Mouse (Mus musculus) layer of hippocampus, adult 9-11 months (tissue): ENCODE measurements around the gene Capn2.

Experiments
- DNase-seq: peaks from one replicate; pipeline ENCODE4 v3.0.0; 2022

The Capn2 gene

DNA sequence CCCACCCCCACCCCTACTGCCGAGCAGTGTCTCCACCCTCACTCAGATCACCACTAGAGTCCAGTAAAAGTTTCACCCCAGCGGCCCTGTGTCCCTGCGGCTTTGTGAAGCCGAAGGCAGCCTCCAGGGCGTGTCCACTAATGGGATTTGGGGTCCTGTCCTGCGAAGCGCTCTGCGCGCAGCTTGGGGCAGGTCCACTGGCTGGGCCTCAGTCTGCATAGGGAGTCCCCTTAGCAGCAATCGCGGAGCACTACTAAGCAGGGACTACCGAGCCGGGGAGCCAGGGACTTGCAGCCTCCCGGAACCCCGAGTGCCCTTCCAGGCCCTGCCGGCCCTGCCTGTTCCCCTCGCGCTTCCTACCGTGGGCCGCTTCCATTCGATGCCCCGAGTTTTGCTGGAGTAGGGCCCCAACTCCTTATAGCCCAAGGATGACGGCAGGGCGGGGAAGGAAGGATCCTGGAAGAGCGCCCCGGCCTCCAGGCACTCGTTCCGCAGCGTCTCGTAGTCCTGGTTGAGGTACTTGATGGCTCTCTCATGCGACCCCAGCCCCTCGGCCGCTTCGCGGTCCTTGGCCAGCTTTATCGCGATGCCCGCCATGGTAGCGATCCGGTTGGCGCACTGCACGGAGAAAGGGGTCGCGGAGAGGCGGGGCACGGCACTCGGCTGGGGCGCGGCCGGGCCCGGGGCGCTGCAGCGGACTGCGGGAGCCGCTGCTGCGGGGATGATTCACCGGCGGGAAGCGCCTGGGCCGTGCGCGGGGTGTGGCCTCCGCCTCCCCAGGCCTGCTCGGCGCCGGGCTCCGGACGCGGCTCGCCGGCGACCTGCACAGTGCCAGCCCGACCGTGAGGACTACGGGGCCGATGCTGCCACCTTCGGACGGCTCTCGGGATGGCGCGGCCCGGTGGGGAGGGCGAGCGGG, at the start of gene Capn2:
TSS of gene Capn2 (minus strand) at position 851 of the 919 bp plus-strand sequence.
- DNase-seq: peak; percentile 70

- no peak for DNase-seq
These were observed 48.0 kb upstream of the Capn2 start for GRCm38 (mm10) chr1:182565351-182565835.

DNA sequence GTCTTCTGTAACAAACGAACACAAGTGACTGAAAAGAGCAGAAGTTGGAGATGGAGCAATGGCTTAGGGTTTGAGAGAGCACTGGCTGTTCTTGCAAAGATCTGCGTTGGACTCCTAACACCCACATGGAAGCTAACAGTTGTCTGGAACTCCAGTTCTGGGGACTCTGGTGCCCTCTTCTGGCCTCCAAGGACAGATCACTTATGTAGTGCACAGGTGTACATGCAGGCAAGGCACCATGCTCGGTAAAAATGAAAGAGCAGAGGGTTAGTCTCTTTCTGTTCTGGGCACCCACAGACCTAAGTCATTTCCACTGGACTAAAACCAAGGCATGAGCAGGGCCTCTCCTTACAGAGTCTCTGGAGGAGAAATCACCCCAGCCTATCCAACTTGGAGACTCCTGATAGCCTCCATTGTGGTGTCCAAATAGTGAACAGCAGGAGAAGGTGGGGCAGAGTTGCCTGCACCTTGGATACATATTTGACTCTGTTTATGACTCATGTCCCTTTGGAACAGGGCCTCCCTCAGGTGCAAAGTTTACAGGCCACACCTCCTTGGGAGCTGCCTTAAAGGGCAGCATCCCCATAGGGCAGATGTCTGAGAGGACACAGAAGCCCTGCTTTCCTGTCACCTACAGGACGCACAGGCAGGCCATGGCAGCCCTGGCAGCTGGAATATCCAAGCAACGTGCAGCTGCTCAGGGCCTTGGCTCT, 47.2 kb upstream of the Capn2 start, which contains the start of gene Capn8:
TSS of gene Capn8 (plus strand) at position 600 of the 713 bp plus-strand sequence.
- DNase-seq: no peak

- no peak for DNase-seq
These were observed 45.4 kb upstream of the Capn2 start for GRCm38 (mm10) chr1:182562576-182563370.

DNA sequence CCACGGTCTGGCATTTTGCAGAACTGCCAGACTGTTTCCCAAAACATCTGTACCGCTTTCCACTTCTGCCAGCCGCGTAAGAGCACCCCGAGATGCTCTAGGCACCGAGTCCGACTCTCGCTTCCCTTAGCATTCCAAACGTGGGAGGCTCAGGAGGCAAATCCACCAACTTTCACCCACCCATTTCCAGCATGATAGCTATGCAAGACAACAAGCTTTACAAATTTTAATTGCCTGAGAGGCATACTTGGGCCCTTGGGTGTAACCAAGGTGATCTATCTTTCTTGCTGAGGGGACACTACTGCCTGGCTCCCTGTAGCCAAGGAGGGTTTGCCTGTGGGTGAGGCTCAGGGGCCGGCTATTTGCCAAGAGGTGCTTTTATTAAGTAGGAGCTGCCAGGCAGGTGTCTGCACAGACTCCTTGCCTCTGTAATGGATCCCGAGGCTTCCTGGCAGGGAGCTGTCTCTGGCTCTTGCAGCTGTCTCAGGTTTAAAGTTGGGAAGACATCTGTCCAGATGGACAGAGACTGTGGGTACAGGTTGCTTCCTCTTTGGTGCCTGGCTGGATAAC, 44.6 kb upstream of the Capn2 start:
- DNase-seq: peak; percentile 5

- DNase-seq: peak; percentile 27
These were observed 43.1 kb upstream of the Capn2 start for GRCm38 (mm10) chr1:182560390-182561098.

DNA sequence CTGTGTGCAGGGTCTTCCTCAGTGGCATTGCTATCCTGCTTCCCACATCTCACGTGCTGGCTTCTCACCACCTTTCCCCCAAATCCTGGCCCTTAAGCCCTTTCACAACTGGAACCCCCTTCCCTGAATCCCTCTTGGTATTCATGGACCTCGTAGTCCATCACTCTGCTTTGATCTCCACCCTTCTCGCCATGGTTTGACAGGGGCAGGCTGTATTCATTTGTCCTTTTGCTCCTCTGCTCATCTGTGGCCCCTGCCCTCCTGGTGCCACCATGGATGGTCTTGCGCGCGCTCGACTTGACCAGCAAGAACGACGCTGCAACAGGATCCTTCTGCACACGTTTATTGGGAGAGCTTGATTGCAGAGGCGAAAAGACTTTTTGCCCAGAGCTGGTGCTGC, 42.1 kb upstream of the Capn2 start:
- no peak for DNase-seq

DNA sequence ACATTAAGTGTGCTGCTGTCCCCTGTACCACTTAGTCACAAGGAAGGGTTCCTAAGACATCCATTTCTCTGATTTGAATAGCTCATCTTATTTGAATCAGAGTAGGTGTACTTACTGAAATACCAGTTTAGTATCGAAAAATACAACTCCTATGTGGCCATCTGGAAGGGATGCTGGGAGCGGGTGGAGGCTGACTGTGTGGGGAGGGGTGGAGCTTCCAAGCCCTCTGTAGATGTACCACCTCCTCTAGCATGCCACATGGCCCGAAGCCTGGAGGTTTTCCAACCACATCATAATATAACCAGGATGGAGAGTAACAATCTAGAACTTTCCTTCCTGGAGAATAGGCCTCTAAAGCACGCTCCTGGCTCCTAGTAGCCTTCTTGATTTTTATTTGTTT, 40.9 kb upstream of the Capn2 start:
- DNase-seq: peak; percentile 43

DNA sequence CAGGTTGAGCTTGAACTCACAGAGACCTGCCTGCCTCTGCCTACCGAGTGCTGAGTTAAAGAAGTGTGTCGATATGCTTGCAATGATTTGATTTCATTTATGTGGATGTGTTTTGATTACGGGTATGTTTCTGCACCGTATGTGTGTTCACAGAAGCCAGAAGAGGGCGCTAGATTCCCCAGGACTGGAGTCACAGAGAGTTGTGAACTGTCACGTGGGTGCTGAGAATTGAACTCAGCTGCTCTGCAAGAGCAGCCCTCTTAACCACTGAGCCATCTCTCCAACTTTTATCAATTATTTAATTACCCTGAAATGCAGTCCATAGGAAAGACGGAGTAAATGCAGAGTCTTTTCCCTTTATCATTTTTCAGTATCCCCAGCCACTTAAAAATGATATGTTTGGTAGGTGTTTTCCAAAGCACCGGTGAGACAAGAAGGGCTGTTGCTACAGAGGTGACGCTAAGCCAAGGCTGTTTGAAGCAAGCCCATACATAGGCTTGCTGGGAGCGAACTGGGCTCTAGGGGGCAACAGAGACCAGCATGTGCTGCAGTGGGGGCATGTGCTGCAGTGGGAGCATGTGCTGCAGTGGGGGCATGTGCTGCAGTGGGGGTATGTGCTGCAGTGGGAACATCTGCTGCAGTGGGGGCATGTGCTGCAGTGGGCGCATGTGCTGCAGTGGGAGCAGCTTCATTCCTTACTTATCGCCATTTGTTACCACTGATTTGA, 36.4 kb upstream of the Capn2 start:
- peak; percentile 42 for DNase-seq

DNA sequence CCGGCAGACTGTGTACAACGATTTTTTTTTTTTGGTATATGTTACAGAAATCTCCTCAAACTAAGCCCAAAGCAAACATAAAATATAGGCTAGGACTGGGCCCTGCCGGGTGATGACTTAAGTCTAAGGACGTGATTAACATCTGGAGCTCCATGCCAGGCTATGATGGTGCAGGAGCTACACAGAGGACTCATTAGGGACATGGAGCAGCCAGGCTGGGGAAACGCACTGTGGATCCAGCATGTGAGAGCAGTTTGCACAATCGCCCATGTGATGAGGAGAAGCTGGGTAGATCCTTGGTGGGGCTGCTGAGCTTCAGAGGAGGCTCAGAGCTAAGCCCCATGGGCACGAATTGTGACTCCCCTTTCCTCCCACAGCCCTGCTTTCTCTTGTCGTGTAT, 33.4 kb upstream of the Capn2 start:
- DNase-seq: no peak

DNA sequence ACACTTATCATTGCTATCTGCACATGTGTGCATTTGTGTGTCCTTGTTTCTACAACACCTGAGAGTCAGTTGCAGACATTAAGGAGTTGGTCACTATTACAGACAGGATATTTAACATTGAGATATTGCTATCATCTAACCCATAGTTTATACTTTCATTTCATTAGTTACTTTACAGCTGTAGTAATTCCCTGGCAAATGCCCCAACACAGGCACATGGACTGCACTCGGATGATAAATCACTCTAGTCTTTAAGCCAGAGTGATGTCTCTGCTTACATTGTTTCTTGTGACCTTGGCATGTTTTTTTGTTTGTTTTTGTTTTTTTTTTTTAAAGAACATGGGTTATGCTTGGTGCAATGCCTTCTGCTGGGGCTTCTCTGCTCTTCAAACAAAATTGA, 26.5 kb upstream of the Capn2 start:
- DNase-seq: no peak

GRCm38 (mm10) chr1:182543136-182543535, 25.7 kb upstream of the Capn2 start:
- no peak for DNase-seq

- no peak for DNase-seq
These were observed 24.7 kb upstream of the Capn2 start for GRCm38 (mm10) chr1:182542110-182542509.

GRCm38 (mm10) chr1:182539023-182539940, 21.9 kb upstream of the Capn2 start:
- DNase-seq: peak; percentile 87

- no peak for DNase-seq
These were observed 17.7 kb upstream of the Capn2 start for GRCm38 (mm10) chr1:182535080-182535481.

- DNase-seq: no peak
These were observed 16.2 kb upstream of the Capn2 start for GRCm38 (mm10) chr1:182533583-182533982.

DNA sequence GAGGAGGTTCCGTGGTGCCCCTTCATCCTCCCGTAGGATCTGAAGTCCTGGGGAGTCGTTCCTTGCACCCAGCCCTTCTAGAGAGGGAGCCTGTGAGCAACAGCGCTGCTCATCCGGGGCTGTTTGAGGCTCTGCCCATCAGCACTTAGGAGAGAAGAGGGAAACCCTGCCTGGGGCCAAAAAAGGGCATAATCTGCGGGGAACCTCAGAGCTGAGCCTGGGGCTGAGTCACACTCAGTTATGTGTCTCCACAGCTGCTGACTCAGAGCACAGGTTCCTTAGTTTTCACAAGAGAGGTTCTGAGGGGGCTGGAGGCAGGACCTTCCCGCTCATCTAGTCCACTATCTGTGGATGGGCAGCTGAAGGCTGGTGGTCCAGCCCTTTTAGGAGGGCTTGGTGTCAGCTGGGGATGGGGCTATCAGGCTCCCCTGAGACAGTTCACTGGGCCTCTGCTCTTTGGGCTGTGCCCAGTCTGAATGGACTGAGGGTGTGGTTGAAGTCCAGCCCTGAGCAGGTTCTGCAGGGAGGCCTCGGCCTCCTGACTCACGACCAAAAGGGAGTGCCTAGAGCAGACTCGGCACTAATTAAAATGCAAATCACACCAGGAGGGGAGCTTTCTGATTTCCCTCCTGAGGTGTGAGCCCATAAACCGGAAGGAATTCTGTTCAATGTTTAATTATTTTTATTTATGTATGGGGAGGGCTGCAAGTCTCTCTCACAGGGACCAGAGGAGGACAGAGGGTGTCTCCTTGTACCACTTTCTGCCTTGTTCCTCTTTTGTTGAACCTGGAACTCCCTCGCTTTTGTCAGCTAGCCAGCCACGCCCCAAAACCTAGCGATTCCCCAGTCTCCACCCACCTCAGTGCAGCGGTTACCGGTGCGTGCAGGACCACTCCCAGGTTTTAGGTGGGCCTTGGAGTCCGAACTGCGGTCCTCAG, 10.8 kb upstream of the Capn2 start:
- no peak for DNase-seq

GRCm38 (mm10) chr1:182527261-182527766, 9.9 kb upstream of the Capn2 start:
- no peak for DNase-seq

- no peak for DNase-seq
These were observed 8.2 kb upstream of the Capn2 start for GRCm38 (mm10) chr1:182525601-182526000.
